Mouse (Mus musculus) forebrain, embryonic 11.5 days (tissue): ENCODE data around the gene Gsk3a. TPM values are rescaled to one million over a fixed set of nuclear protein-coding genes. Genes with fewer than 3 reads are reported as not detected.

Source experiments
- ATAC-seq: fragments of 200-750 bp; cut with Nextera tagmentation; replicated peaks from 2 replicates; pipeline ENCODE4 v1.8.0; 2017; ENCODE audit warnings: moderate TSS enrichment; ENCODE audit not compliant: low FRiP score
- DNase-seq: peaks from one replicate; pipeline ENCODE4 v3.0.0-alpha.2; 2017; ENCODE audit warnings: low spot score
- H3K27ac ChIP-seq: fragments of 300-500 bp; sonication (generic); 2 replicates; pipeline ENCODE4 v1.5.1; 2014; ENCODE audit warnings: low read depth, low read length
- H3K27me3 ChIP-seq: fragments of 300-500 bp; sonication (generic); 2 replicates; pipeline ENCODE4 v1.6.1; 2014; ENCODE audit warnings: mild to moderate bottlenecking, low read length, mixed read lengths; ENCODE audit not compliant: control insufficient read depth, insufficient read depth
- H3K36me3 ChIP-seq: fragments of 300-500 bp; sonication (generic); 2 replicates; pipeline ENCODE4 v1.6.1; 2014; ENCODE audit warnings: mild to moderate bottlenecking, low read length, moderate library complexity, mixed read lengths; ENCODE audit not compliant: control insufficient read depth, insufficient read depth
- H3K4me1 ChIP-seq: fragments of 300-500 bp; sonication (generic); replicated peaks from 2 replicates; pipeline ENCODE4 v1.6.1; 2014; ENCODE audit warnings: low read length, mixed read lengths; ENCODE audit not compliant: control insufficient read depth, insufficient read depth
- H3K4me2 ChIP-seq: fragments of 300-500 bp; sonication (generic); 2 replicates; pipeline ENCODE4 v1.6.1; 2014; ENCODE audit warnings: low read depth, mild to moderate bottlenecking, low read length, moderate library complexity, mixed read lengths; ENCODE audit not compliant: severe bottlenecking
- H3K4me3 ChIP-seq: fragments of 300-500 bp; sonication (generic); 2 replicates; pipeline ENCODE4 v1.5.1; 2014; ENCODE audit warnings: low read depth, low read length
- H3K9ac ChIP-seq: fragments of 300-500 bp; sonication (generic); 2 replicates; pipeline ENCODE4 v1.6.1; 2014; ENCODE audit warnings: low read length
- H3K9me3 ChIP-seq: fragments of 300-500 bp; sonication (generic); 2 replicates; pipeline ENCODE4 v1.6.1; 2016; ENCODE audit warnings: low read length, mixed read lengths; ENCODE audit not compliant: control insufficient read depth
- WGBS: fragments of 180-500 bp; shearing (Covaris S2); extraction: QIAGEN DNeasy Blood & Tissue Kit; methylation state at CpG from one replicate; pipeline ENCODE4 v1.1.7; 2014; 5-methylcytosine and 5-hydroxymethylcytosine counted together
- polyA plus RNA-seq: library from polyadenylated mRNA; unstranded; fragments of >200 nt; fragmentation: Nextera tagmentation; extraction: Ambion mirVana; gene quantifications from 2 replicates; pipeline ENCODE4 v1.2.1, GENCODE M21; 2014

Gsk3a gene
- polyA plus RNA-seq, 1 experiment from 2014 or later: 14.0 TPM

DNA sequence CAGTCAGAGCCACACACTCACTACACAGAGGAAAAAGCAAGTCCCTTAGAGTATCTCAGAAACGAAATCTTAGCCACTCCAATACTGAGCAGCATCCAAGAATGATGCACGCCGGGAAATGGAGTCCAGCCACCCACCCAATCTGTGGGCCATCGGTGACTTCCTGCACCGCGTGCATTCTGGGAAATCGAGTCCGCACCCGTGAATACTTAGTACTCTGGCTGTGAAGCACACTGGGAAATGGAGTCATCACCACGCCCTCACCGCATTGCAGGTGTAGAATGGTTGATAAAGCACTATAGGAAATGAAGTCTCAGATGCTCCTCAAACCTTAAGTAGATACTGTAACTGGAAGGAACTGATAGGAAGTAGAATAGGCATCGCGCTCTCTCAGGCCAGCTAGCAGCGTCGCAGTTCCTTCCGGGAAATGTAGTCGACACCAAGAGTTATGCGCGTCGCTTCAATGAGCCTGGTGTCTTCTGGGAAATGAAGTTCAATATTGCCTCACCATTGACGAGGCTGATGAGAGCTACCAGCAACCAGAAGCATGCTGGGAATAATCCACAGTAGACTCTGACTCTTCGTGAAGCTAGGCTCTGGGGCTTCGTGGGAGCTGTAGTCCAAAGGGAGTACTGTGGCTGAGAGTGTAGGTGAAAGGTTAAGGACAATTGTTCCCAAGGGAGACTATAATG is 510 bp upstream of the Gsk3a start:
- peak; percentile 93 for DNase-seq
- Histone ChIP-seq H3K9ac (peak overlapping the region; percentile 96; the same call in 1 of the 2 replicates), H3K9me3 (no peaks in the 10 kb centered on the region), H3K4me1 (peaks cover 6% of the 10 kb centered on the region; the same call in 1 of the 2 replicates), H3K4me2 (peak overlapping the region; percentile 81), H3K4me3 (peak overlapping the region; percentile 97), H3K27me3 (no peaks in the 10 kb centered on the region), H3K27ac (peak overlapping the region; percentile 41; the same call in 1 of the 2 replicates), H3K36me3 (peaks cover 3% of the 10 kb centered on the region; the same call in 1 of the 2 replicates)
- ATAC-seq: peak; percentile 93
- under 1% methylated on average over 23 of the region's 23 CpGs for WGBS

DNA sequence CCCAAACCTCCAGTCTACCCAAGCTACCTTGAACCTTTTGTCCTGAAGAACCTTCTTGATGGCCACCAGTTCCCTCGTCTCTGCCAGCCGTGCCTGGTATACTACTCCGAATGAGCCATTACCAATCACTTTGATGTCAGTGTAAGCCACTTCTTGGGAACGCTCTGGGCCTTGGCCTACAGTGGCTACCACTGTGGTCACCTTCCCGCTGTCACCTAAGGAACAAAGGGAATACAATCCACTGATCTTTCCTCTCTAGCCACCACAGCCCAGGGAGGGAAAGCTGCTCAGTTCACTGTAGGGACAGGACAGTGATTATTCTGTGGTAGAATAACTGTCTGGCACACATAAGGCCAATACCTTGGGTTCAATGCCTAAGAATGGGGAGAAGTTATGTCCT is 2.1 kb downstream of the Gsk3a start:
- ATAC-seq (no peak), DNase-seq (no peak)
- H3K27me3 ChIP-seq: no peaks in the 10 kb centered on the region
- no peak overlapping the region for H3K27ac ChIP-seq
- 88% methylated on average over 5 of the region's 5 CpGs for WGBS
- H3K9me3 ChIP-seq: no peaks in the 10 kb centered on the region
- no peak overlapping the region for H3K4me2 ChIP-seq
- H3K9ac ChIP-seq: no peak overlapping the region; the same call in 1 of the 2 replicates
- H3K36me3 ChIP-seq: peaks cover 7% of the 10 kb centered on the region; the same call in 1 of the 2 replicates
- H3K4me3 ChIP-seq: no peak overlapping the region
- H3K4me1 ChIP-seq: peaks cover 6% of the 10 kb centered on the region; the same call in 1 of the 2 replicates

DNA sequence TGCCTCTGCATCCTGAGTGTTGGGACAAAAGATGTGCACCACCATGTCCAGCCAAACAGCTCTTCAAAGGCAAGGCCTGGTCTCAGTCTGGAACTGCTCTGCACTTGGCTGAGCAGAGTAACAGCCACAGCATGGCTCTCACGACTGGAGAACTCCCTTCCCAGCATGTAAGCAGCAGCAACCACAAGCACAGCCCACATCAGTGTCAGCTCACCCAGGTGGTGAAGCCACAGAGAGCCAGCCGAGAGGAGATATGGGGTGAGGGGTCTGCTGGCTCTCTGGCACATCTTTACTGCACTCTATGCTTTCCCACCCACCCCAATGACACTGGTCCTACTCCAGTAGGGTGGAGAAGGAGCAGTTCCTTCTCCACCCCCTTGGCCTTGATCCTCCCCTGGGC is 4.6 kb downstream of the Gsk3a start:
- no peaks in the 10 kb centered on the region for H3K9me3 ChIP-seq
- DNase-seq (no peak), ATAC-seq (no peak)
- peaks cover 6% of the 10 kb centered on the region; the same call in 1 of the 2 replicates for H3K4me1 ChIP-seq
- H3K27ac ChIP-seq: no peak overlapping the region
- no peak overlapping the region for H3K9ac ChIP-seq
- WGBS: 77% methylated on average over 2 of the region's 2 CpGs
- H3K4me2 ChIP-seq: no peak overlapping the region
- H3K27me3 ChIP-seq: no peaks in the 10 kb centered on the region
- peaks cover 21% of the 10 kb centered on the region for H3K36me3 ChIP-seq
- no peak overlapping the region for H3K4me3 ChIP-seq

DNA sequence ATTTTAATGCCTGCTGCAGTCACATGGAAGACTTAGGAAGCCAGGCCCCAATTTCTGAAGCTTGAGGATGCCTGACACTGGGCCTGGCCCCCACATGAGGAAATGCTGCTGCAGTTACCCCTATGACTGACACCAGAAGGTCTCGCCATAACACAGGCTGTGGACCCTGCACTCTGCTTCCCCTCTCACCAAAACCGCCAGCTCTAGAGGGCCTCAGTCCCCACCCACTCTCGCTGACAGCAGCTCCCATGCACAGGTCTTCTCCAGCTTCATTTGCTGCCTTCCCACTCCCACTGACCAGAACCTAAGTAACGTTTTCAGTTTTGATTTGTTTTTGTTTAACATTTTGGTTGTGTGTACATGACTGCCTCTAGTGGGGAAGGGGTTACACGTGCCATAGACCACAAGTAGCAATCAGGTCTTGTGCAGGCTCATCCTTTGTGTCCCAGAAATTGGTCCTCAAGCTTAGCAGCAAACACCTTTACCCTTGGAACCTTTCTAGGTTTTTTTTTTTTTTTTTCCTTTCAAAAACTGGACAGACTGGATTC is 5.5 kb downstream of the Gsk3a start:
- H3K27ac ChIP-seq: no peak overlapping the region
- no peak overlapping the region for H3K9ac ChIP-seq
- WGBS: 65% methylated on average over 5 of the region's 5 CpGs
- no peaks in the 10 kb centered on the region for H3K27me3 ChIP-seq
- no peaks in the 10 kb centered on the region for H3K9me3 ChIP-seq
- ATAC-seq (no peak), DNase-seq (no peak)
- H3K4me3 ChIP-seq: no peak overlapping the region
- peaks cover 6% of the 10 kb centered on the region; the same call in 1 of the 2 replicates for H3K4me1 ChIP-seq
- H3K36me3 ChIP-seq: peaks cover 21% of the 10 kb centered on the region
- H3K4me2 ChIP-seq: no peak overlapping the region

DNA sequence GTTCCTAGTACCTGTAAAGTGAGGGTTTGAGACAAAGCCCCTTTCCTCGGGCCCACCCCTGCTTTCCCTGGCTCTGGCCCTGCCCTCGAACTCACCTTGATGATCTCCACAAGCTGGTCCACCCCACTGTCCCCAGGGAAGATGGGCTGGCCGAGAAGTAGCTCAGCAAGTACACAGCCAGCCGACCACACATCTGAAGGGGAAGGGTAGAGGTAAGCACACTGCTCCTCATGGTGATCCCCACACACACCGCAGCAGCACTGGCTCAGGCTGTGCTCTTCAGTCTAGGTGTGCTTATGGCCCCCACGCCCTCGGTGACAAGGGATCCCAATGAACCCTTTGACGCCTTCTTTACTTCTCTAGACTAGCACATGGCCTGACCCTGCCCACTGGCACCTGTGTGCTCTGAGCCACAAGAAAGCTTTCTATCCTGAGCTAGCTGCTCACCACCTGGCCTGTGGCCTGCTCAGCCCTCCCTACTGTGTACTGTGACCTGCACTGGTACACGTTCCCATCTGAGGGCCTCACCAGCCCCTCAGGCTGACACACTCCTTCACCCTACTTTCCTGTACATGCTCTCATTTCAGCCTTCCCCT is 6.9 kb downstream of the Gsk3a start:
- DNase-seq (no peak), ATAC-seq (no peak)
- no peak overlapping the region for H3K9ac ChIP-seq
- no peaks in the 10 kb centered on the region for H3K9me3 ChIP-seq
- peaks cover under 1% of the 10 kb centered on the region; the same call in 1 of the 2 replicates for H3K4me1 ChIP-seq
- H3K4me2 ChIP-seq: no peak overlapping the region
- no peak overlapping the region for H3K4me3 ChIP-seq
- no peak overlapping the region for H3K27ac ChIP-seq
- peaks cover 21% of the 10 kb centered on the region for H3K36me3 ChIP-seq
- H3K27me3 ChIP-seq: no peaks in the 10 kb centered on the region
- 85% methylated on average over 9 of the region's 9 CpGs for WGBS

DNA sequence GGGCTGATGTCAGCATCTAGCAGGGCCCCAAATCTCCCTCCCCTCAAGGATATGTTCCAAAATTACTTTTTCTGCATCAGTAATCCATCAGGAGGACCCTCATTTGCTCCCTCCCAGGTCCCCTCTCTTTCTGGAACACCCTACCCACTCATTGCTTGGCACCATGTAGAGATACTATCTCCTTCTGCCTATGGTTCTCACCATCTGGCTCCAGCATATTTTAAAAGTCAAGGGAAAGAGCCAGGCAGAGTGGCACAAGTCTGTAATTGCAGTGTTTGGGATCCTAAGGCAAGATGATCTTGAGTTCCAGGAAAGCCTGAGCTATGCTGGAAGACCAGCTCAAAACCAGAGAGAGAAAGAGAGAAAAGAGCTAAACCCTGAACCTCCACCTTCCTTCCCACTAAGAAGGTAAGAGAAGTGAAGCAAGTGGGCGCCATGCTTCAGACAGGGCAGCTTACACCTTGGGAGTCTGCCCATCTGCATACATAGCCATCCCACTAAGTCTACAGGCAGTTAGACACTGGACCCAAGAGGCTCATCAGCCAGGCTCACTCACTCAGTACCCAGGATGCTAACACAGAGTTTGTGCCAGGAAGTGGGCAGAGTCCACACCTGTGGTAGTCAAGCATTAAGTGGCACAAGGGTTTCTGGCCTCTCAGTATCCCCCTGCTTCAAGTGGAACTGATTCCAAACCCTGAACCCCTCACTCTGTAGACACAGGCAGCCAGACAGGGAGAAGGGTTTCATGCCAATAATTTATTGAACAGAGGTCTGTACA is 9.9 kb downstream of the Gsk3a start:
- Histone ChIP-seq H3K4me2 (no peak overlapping the region), H3K4me1 (no peaks in the 10 kb centered on the region), H3K9me3 (no peaks in the 10 kb centered on the region), H3K27ac (no peak overlapping the region), H3K27me3 (no peaks in the 10 kb centered on the region), H3K4me3 (no peak overlapping the region), H3K9ac (no peak overlapping the region), H3K36me3 (peaks cover 28% of the 10 kb centered on the region)
- DNase-seq (no peak), ATAC-seq (no peak)
- WGBS: 88% methylated on average over 1 of the region's 1 CpGs

DNA sequence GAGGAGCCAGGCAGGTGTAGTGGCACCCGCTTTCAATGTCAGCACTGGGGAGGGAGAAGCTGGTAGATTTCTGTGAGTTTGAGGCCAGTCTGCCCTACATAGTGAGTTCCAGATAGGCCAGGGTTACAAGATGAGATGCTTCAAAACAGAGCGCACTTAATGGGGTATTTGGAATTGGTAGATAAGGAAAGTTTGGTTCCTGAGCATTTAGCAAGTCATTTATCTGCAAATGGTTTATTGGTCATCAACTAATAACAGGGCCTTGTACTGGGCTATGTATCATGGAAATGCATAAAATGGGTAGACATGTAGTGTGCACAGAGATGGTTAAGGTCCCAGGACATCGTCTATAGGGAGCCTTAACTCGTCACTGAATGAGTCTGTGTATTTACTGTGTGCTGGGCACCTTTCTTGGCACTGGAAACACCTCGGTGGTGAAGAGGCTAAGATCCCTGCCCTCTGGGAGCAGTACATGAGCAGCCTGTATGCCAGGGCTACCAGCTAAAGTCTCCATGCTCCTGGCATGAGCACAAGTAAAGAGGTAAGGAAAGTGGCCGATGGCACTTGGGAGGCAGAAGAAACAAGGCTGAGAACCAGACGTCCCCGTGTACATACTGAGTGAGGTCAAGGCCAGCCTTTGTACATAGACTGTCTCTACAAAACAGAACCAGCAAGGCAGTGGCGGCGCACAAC is 15.2 kb downstream of the Gsk3a start:
- no peaks in the 10 kb centered on the region for H3K27me3 ChIP-seq
- H3K27ac ChIP-seq: no peak overlapping the region
- DNase-seq: no peak
- ATAC-seq: no peak
- H3K36me3 ChIP-seq: peaks cover 7% of the 10 kb centered on the region; the same call in 1 of the 2 replicates
- peak overlapping the region; percentile 67 for H3K9ac ChIP-seq
- WGBS: 83% methylated on average over 10 of the region's 10 CpGs
- no peaks in the 10 kb centered on the region for H3K9me3 ChIP-seq
- H3K4me1 ChIP-seq: peaks cover 16% of the 10 kb centered on the region
- H3K4me2 ChIP-seq: peak overlapping the region; percentile 92
- peak overlapping the region; percentile 55 for H3K4me3 ChIP-seq
